Mouse (Mus musculus) kidney, adult 2 months (tissue): Measurements from ENCODE around the gene Gpx4.

Source experiments
- CTCF ChIP-seq: fragments of 200-500 bp; conservative IDR thresholded peaks from 2 replicates; pipeline ENCODE4 v1.5.1; 2011; ENCODE audit warnings: low read depth, mild to moderate bottlenecking, control low read depth, low read length, moderate library complexity, mixed read lengths; ENCODE audit not compliant: insufficient read depth, insufficient read length
- POLR2A ChIP-seq: fragments of 200-500 bp; IDR thresholded peaks from one replicate; pipeline ENCODE4 v1.6.1; 2011; ENCODE audit warnings: low read depth, low read length, control low read depth

DNA sequence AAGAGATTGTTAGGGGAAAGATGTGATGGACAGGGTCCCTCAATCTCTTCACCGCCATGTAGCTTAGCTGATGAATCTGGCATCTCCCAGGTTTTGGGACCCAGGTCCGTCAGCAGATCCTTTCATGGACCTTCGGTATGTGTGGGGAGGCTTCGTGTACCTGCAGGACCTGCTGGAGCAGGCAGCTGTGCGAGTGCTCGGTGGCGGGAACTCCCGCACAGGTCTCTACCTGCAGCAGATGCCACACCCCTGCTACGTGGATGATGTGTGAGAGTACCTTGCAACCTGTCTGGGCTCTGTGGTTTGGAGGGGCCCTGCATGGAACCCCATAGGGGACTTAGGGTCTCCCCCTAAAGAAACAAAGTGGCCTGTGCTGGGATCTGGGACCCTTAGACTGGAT lies 45.0 kb upstream of the Gpx4 start:
- TF ChIP-seq CTCF (no peak), POLR2A (no peak)
